Mouse (Mus musculus) left cerebral cortex, postnatal 10 days (tissue): Measurements from ENCODE around the gene Ubr1. TPM values are rescaled to one million over a fixed set of nuclear protein-coding genes. Genes with fewer than 3 reads are reported as not detected.
A peak's percentile ranks its signal among the peaks of the same experiment; 100 is the strongest.
"Not testable (repeated sequence)": the region's sequence is repeated elsewhere in the genome, so short reads cannot be mapped to it uniquely, and the experiment has no call there.

Experiments
- DNase-seq, 2 experiments: peaks; one replicate each; pipeline ENCODE4 v3.0.0; 2021 to 2022; ENCODE audit warnings: low spot score in 2 of 2, mixed read lengths in 1 of 2; ENCODE audit errors: extremely low spot score in 1 of 2
- intact Hi-C: fragments of 180-260 bp; cut with DNase I; formaldehyde crosslinking; loops from one replicate; pipeline ENCODE4 v1.15.1; 2025
- total RNA-seq, 2 experiments: library from RNA; stranded (reverse); gene quantifications; 2 replicates each; pipeline ENCODE4 v1.2.3; 2021

Ubr1 gene
- 10 to 100 TPM; 40.9 to 42.3 TPM for total RNA-seq

DNA sequence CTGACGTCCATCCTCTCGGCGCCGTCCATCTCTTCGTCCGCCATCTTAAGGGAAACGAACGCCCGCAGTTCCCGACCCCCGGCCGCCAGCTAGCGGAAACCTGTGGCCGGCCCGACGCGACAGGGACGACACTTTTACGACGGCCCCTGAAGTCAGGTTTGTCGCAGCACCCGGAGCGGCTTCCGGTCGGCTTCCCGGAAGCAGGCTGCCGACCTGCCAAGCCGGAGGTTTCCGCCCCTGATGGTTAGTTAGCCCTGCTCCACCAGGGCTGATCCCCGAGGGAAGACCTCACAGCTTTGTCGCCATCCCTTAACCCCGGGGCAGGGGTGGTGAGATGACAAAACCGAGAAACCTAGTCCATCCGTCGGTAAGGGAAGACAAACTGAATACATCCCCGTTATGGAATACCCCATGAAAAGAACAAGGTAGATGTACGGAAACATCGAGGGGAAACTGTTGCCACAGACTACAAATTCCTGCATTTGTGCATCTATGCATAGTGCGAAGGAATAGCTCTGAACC lies at the start of gene Ubr1:
TSS of gene Ubr1 (minus strand) at position 157 of the 522 bp plus-strand sequence.
- intact Hi-C loops = no loop called here

DNA sequence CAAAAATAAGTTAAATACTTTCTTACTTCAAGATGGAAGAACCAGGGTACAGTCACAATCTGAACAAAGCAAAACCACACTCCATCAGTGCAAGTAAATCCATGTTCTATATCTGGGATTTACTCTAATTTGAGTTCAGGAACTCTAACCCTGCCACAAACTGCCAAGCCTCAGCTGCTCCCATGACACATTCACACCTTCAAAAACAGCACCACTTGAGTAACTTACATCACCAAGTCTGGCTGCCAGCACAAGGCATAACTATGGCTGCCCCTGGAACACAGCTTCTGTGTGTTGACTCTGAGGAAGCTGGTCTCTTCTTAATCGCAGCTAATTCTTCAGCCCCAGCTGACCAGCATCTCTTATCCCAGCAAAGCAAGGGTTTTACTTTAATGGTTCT lies 46.6 kb upstream of the Ubr1 start:
- intact Hi-C loops = no loop called here
- DNase-seq = no peak

More for the DNA sequence above, at the start of gene Ubr1:
- peak; percentile 84 to 93 for DNase-seq

DNA sequence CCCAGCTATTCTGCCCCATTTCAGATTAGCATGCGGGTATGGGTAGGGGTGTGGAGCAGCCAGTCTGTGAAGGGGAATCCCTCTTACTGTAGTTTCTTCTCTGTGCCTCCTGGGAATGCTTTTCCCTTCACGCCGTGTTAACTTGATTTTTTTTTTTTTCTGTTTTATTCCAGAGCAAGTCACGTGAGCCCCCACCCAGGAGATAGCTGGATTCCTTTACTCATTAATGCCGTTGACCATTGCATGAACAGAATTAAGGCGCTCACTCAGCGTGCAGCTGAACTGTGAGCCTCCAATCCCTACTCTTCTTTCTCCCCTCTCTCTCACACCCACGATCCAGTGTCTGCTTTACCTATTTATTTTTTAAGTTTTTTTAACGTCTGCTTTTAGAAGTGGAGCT lies 45.7 kb upstream of the Ubr1 start:
- intact Hi-C loops = no loop called here
- DNase-seq = no peak

DNA sequence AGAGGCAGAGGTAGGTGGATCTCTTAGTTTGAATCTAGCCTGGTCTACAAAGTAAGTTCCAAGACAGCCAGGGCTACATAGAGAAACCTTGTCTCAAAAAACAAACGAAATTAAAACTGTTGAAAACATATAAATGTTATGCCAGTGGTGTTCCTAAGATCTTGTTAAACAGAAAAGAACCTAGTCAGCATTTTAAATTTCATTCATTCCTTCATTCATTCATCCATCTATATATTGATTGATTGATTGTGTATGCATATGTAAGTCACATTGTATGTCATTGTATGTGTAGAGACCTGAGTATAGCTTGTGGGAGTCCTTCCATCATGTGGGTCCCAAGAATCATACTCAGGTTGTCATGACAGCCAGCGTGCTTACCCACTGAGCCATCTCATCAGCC lies 45.0 kb upstream of the Ubr1 start:
- DNase-seq = no peak
- intact Hi-C loops = no loop called here

DNA sequence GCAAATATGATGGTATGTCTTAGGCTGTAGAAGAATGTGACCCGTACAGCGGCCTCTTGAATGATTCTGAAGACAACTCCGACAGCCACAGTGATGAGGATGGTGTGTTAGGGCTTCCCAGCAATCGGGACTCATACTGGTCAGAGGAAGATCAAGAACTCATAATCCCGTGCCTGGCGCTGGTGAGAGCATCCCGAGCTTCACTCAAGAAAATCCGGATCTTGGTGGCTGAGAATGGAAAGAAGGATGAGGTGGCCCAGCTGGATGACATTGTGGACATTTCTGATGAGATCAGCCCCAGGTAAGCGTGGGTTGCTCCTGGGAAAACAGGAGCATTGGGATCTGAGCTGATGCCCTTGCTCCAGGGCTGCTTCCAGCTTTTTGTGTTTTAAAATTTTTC lies 42.2 kb upstream of the Ubr1 start:
- DNase-seq = no peak
- intact Hi-C loops = no loop called here

DNA sequence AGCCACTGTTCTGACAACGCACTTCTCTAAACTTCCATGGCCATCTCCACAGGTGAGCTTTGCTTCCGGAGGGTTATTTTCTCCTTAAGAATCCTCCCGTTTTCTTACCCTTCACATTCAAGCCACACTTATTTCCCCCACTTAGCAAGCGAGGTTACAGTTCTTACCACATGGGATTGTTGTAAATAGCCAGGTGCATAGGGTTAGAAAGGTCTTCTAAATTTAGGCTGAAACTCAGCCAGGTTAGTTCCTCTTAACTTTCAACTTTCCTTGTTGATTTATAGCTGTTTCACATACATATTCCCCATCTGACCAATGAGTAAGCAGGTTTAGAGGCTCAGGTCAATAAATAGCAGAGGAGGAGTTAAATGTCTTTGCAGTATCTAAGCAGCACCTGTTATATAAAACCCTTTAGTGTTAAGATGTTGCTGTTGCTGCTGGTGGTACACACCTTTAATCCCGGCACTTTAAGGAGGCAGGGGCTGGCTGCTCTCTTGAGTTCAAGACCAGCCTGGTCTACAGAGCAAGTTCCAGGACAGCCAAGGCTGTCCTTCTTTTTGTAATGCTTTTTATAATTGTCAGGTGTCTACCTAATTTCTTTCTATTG lies 38.7 kb upstream of the Ubr1 start:
- intact Hi-C loops = no loop called here
- DNase-seq = no peak

DNA sequence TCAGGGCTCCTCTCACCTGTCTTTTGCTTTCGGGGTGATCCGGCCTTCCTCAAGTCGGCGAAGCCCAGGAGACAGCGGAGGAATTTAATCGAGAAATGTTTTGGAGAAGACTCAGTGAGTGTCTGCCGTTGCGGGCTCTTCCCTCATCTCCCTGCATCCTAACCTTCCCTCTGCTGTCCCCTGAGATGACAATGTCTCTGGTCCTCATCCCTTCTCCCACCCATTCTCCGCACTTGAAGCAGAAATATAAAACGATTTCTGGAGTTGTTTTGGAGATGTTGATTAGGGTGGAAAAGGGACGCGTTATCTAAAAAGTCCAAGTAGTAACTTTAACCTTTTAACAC lies 38.1 kb upstream of the Ubr1 start:
- no peak for DNase-seq
- intact Hi-C loops = no loop called here

DNA sequence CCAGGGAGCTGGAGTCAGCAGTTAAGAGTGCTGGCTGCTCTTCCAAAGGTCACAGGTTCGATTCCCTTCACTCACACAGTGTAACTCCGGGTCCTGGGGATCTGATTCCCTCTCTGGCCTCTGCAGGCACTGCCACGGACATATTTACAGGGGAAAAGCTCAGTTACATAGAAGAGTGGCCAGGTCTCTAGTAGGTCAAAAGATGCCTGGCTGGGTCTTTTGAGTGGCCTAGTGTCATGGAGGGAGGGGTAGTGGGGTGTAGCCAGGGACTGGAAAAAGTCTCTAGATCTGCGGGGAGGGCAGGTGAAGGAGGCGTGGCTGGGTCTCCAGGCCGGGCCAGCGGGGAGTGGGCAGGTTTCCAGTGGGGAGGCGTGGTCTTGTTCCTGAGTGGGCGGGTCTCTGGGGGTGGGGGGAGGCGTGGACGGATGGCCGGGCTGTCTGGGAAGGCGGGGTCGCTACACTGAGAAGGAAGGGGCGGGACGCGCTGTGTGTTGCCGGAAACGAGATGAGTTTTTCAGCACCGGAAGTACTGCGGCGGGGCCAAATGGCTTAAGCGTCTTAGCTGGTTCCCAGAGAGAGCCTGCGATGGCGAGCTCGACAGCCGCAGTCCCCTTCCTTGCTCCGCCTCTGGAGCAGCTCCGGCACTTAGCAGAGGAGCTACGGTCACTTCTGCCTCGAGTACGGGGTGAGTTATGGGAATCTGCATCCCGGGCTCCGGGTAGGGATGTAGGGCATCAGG lies 37.6 kb upstream of the Ubr1 start, which contains the start of gene Ccndbp1:
TSS of gene Ccndbp1 (plus strand) at position 479 of the 739 bp plus-strand sequence.
- peak; percentile 83 to 94 for DNase-seq

DNA sequence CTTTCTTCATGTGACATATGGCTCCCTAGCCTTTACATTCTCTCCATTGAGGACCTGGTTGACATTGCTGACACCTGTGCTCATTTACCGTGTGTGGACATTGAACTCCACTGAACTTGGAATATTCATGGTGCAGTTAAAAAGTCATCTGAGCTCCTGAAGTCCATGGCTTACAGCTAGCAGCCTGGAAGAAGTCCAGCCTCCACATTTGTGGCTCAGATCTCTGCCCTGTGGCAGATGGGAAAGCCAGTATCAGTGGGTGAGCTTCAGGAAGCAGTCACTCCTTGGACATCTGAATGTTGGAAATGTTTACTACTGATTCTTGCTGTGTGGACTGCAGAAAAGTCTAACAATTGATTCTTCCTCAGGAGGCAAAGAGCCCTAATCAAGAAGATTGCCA lies 36.5 kb upstream of the Ubr1 start:
- DNase-seq = no peak
- intact Hi-C loops = no loop called here

More for the DNA sequence above, 37.6 kb upstream of the Ubr1 start, which contains the start of gene Ccndbp1:
- intact Hi-C loops = no loop called here

DNA sequence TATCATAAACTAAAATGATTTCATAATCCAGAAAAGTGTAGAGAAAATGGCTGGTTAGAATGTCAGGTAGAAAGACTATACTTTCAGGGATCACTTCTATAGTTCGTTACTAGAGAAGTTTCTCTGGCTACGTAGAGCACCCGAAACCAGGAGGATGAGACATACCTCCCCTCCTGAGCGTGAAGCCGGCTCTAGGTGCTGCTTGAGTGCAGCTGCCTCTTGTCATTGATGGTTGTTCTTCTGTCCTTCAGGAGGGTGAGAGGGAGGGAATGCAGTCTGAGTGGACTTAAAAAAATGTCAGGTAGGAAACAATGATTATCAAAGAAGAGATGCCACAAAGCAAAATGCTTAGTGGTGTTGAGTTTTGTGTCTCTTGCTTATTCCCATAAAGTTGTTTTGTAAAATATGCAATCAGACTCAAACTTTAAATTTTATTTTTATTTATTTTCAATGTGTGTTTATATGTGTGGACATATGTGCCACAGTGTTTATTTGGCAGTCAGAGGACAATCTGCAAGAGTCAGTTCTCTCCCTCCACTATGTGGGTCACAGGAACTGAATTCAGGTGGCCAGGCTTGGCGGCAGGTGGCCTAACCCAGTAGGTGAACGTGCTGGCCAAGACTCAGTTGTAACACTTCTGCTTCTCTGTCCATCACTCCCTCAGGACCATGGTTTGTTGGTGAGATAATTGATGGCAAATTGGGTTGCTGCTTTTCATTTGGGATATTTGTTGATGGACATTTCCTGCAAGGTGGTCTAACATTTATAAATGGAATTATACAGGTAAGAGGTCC lies 33.7 kb upstream of the Ubr1 start:
- DNase-seq = no peak
- intact Hi-C loops = no loop called here

DNA sequence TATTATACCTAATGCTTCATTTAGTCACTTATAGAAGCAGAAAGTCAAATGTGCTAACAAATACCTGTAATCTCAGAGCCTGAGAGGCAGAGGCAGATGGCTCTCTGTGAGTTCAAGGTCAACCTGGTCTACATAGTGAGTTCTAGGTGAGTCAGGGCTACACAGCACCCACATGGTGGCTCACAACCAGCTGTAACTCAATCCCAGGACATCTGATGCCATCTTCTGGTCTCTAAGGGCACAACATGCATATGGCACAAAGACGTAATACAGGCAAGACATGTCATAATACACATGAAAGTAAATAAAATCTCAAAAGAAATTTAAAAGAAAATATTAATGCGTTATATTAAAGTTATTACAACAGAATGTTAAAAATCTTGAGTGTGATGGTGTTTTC lies 33.1 kb upstream of the Ubr1 start:
- no peak for DNase-seq
- intact Hi-C loops = no loop called here

DNA sequence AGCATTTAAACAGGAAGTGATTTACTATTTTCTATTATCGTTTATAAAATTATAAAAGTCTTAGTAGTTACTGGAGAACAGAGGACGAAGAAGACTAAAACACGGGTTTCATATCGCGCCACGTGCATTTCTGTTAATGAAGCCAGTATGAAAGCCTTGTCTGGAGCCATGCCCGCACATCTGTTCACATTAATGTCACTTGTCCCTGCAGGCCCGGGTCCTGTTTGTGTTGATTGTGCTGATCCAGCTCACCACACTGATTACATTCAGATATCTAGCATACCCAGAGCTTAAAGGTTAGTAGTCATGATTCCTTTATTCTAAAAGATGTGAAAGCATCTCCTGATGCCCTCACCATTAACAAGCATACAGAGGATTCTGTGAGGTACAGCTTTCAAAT lies 28.3 kb upstream of the Ubr1 start:
- intact Hi-C loops = no loop called here
- no peak for DNase-seq

DNA sequence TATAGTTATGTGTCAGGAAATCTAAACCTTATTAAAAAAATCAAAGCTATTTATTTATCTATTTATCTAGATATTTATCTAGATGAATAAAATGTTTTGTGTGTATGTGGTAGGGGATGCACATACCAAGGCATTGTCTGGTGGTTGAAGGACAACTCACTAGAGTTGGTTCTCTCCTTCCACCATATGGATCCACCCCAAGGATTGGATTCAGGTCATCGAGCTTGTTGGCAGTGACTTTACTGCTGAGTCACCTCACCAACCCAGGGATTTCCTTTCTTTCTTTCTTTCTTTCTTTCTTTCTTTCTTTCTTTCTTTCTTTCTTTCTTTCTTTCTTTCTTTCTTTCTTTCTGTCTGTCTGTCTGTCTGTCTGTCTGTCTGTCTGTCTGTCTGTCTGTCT lies 26.1 kb upstream of the Ubr1 start:
- intact Hi-C loops, DNase-seq: not testable (repeated sequence)

DNA sequence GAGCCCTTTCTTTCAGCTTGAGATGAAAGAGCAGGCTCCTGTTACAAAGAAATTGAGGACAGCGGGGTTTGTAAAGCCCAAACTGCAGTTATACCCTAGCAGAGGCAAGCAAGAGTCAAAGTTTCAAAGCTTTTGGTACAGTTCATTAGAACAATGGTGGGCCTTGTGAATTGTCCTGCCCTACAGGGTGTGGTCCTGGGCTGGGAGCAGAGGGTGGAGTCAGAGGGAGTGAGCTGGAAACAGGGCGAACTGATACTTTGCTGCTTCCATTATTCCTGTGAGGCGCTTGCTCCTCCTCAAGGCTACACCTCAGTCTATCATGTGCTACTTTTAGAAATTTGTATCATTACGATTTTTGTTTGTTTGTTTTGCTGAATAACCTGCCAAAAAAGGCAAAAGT lies 20.7 kb upstream of the Ubr1 start:
- intact Hi-C loops = no loop called here
- DNase-seq = no peak

DNA sequence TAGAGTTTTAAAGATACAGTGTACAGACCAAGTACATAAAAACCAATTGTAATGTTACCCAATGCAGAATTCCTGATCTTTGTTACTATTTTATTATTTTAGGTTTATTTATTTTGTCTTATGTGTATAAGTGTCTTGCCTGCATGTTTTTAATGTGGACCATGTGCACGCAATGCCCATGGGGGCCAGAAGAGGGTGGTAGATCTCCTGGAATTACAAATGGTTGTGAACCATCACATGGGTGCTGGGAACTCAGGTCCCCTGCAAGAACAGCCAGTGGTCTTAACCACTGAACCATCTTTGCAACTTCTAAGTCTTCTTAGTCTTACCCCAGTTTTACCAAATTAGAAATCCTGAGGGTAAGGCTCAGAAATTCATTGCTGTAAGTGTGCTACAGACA lies 14.7 kb upstream of the Ubr1 start:
- intact Hi-C loops = no loop called here
- DNase-seq = no peak

DNA sequence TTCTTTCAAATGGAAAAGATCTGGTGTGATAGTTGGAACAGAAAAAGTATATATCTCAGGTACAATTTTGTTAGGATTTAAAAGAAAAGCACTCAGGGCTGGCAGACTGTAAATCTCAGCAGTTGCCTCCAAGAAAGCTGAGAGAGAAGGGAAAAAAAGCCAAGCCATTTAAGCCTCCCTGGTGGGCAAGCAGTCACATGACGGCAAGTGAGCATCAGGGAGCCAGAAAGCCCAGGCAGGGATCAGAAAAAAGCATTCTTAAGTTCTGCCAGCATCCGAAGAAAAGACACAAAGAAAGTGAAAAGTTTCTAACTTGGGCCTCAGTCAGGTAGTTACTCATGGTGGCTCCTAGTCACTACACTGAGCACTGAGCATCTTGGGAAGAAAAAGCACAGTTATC lies 13.1 kb upstream of the Ubr1 start:
- no peak for DNase-seq
- intact Hi-C loops = no loop called here

DNA sequence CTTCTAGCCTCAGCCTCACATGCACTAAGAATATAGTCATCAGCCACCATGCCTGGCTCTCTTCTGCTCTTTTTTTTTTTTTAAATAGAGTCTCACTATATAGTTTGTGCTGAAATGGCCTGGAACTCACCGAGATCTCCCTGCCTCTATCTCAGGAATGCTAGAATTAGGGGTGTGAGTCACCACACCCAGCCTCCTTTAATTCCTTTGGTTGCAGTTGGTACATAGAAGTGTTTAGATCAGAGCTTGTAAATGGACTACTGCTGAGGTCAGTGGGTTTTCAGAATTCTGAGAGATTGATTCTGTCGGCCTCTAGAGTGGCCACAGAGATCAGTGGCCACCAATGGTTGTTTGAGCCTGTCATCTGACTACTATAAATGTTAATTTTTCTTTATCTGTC lies 10.3 kb upstream of the Ubr1 start:
- intact Hi-C loops = no loop called here
- no peak for DNase-seq

DNA sequence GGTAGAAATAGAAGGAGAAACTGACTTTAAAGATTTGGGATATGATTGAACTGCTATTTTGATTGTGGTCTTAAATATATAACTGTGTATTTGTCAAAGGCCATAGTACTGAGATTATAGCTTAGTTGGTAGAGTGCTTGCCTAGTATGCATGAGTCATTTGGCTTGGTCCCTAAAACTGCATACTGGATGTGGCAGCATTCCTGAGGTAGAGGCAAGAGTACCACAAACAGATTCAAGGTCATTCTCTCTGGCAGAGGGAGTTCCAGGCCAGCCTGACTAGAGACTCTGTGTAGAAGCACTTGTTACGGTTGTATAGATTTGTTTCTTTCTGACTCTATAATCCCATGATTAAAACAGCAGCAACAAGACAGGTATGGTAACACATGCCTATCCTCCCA lies 9.3 kb upstream of the Ubr1 start:
- intact Hi-C loops = no loop called here
- no peak for DNase-seq

DNA sequence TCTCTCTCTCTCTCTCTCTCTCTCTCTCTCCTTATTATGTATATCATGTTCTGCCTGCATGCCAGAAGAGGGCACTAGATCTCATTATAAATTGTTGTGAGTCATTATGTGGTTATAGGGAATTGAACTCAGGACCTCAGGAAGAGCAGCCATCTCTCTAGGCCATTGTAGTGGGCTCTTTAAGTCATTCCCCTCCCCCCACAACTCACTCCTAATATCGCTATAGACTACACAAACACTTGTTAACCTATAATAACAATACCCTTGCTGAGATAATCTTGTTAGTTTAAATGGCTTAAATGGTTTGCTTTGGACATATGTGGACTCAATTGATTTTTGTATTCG lies 8.2 kb upstream of the Ubr1 start:
- intact Hi-C loops = no loop called here
- no peak for DNase-seq
